ENCODE assay signal across 8 mouse cellular contexts in genomic region chr14:31216846-31217245, GRCm38 (mm10). TPM values are rescaled to one million over a fixed set of nuclear protein-coding genes. Genes with fewer than 3 reads are reported as not detected.
A peak's percentile ranks its signal among the peaks of the same experiment; 100 is the strongest.
DNase-seq lines count a peak whose midpoint lies in the region; ATAC-seq and TF ChIP-seq lines count a peak whose summit lies in the region.

Nisch (minus strand) TSS chr14:31216946.

- DNase-seq in testis, postnatal 14 days (ENCODE audit: low spot score) = no peak
- no peak for DNase-seq in heart, postnatal 14 days
- no peak for DNase-seq in frontal cortex, postnatal 14 days (ENCODE audit: low spot score in 2 of 2)
- no peak for DNase-seq in ovary, postnatal 14 days (ENCODE audit: low spot score)

- H3K4me1 ChIP-seq in testis, adult 2 months (ENCODE audit: control insufficient read depth, insufficient read depth, low read length) = no peaks in the 10 kb centered on the region
- peaks cover 22% of the 10 kb centered on the region for H3K4me1 ChIP-seq in limb, embryonic 12.5 days (replicated peaks)
- H3K4me1 ChIP-seq in olfactory bulb, adult 2 months (ENCODE audit: control insufficient read depth, insufficient read depth, low read length) = peaks cover 9% of the 10 kb centered on the region

- H3K4me3 ChIP-seq in testis, adult 2 months (ENCODE audit: control insufficient read depth, low read depth, low read length) = no peak within 1 kb of the TSS
- H3K4me3 ChIP-seq in limb, embryonic 12.5 days (replicated peaks) = no peak within 1 kb of the TSS; the same call in 1 of the 2 replicates
- no peak within 1 kb of the TSS for H3K4me3 ChIP-seq in olfactory bulb, adult 2 months (ENCODE audit: insufficient read depth, low read depth, low read length)

- intact Hi-C loops in heart, postnatal 14 days (cut with DNase I) = loop anchor here (5.0 kb wide), 1 partner anchor 35 kb away; the partner anchor contains the start of genes Bap1 and Phf7

- no peak for TF ChIP-seq CTCF in testis, adult 2 months (IDR thresholded peaks at IDR 0.05; ENCODE audit: control insufficient read depth, insufficient read depth, insufficient replicate concordance, low read depth, low read length)
- TF ChIP-seq CTCF in olfactory bulb, adult 2 months (IDR thresholded peaks at IDR 0.05; ENCODE audit: insufficient read depth, low read depth, low read length) = no peak

- H3K27ac ChIP-seq in testis, adult 2 months (ENCODE audit: control insufficient read depth, insufficient read depth, low read depth, low read length) = no peak within 1 kb of the TSS
- H3K27ac ChIP-seq in limb, embryonic 12.5 days = 0 out of 2 replicates have a peak within 1 kb of the TSS, but pooled peaks have one; percentile 17
- H3K27ac ChIP-seq in olfactory bulb, adult 2 months (ENCODE audit: insufficient read depth, low read depth, low read length) = no peak within 1 kb of the TSS

- no peak for ATAC-seq in erythroblast, adult 5-6 weeks (replicated peaks; ENCODE audit: low FRiP score, poor library complexity, severe bottlenecking)
- ATAC-seq in limb, embryonic 12.5 days (ENCODE audit: insufficient number of reproducible peaks, insufficient read depth, low FRiP score, low TSS enrichment, low read depth) = no peak

- H3K9ac ChIP-seq in limb, embryonic 12.5 days (replicated peaks) = peak within 1 kb of the TSS; percentile 23; the same call in 1 of the 2 replicates

- H3K27me3 ChIP-seq in testis, adult 2 months (ENCODE audit: control insufficient read depth, insufficient read depth, low read length) = no peaks in the 10 kb centered on the region
- H3K27me3 ChIP-seq in limb, embryonic 12.5 days = no peaks in the 10 kb centered on the region; the same call in 1 of the 2 replicates

- TF ChIP-seq POLR2A in testis, adult 2 months (IDR thresholded peaks at IDR 0.05; ENCODE audit: control insufficient read depth, low read depth, low read length) = no peak
- TF ChIP-seq POLR2A in olfactory bulb, adult 2 months (IDR thresholded peaks at IDR 0.05; ENCODE audit: insufficient read depth, low read depth, low read length) = no peak

- peak within 1 kb of the TSS; percentile 36 for H3K4me2 ChIP-seq in limb, embryonic 12.5 days

- no peaks in the 10 kb centered on the region for H3K9me3 ChIP-seq in limb, embryonic 12.5 days

- WGBS in limb, embryonic 12.5 days = 74% methylated on average over 2 of the region's 2 CpGs
- WGBS in olfactory bulb, adult 2 months = 87% methylated on average over 2 of the region's 2 CpGs

- no peaks in the 10 kb centered on the region for H3K36me3 ChIP-seq in testis, adult 2 months (ENCODE audit: control insufficient read depth, insufficient read depth, low read length)
- H3K36me3 ChIP-seq in limb, embryonic 12.5 days = no peaks in the 10 kb centered on the region

RNA-seq across cellular contexts. Expression of gene Nisch, which starts in this region (rescaled TPM):
- 62.1 and 63.8 TPM in 2 replicates for polyA plus RNA-seq in testis, adult 2 months (2012; rRNA removed)
- 30.2 and 34.1 TPM in 2 replicates for total RNA-seq in erythroblast, adult 5-6 weeks (2015; ENCODE audit: low replicate concordance)
- total RNA-seq in erythroblast, adult 5-6 weeks (2017; ENCODE audit: low replicate concordance) = 19.5 and 21.8 TPM in 2 replicates
- total RNA-seq in heart, postnatal 14 days (2021) = 100 to 1,000 TPM; 185 to 197 TPM
- polyA plus RNA-seq in limb, embryonic 12.5 days (2016; fragmentation: Nextera tagmentation; extraction: Ambion mirVana) = 507 and 522 TPM in 2 replicates
- polyA plus RNA-seq in olfactory bulb, adult 2 months (2012; ENCODE audit: insufficient read depth, insufficient read length, low replicate concordance, missing spikeins) = 606 and 1,155 TPM in 2 replicates

Comparison
In these comparisons a context has a peak if more than half of its experiments do, and no peak if none do; other contexts are left out.
1. RNA of gene Nisch (total RNA-seq): 185 to 197 TPM in heart, postnatal 14 days; 19.5 to 34.1 TPM in erythroblast, adult 5-6 weeks; every median in the first group is over 4 times any median in the second.